Mouse (Mus musculus) 416B (cell line): ENCODE measurements around the gene Brd2.
A peak's percentile ranks its signal among the peaks of the same experiment; 100 is the strongest.

ENCODE experiments used
- DNase-seq: peaks from one replicate; pipeline ENCODE4 v3.0.0; 2011; ENCODE audit warnings: low read depth

Gene Brd2

DNA sequence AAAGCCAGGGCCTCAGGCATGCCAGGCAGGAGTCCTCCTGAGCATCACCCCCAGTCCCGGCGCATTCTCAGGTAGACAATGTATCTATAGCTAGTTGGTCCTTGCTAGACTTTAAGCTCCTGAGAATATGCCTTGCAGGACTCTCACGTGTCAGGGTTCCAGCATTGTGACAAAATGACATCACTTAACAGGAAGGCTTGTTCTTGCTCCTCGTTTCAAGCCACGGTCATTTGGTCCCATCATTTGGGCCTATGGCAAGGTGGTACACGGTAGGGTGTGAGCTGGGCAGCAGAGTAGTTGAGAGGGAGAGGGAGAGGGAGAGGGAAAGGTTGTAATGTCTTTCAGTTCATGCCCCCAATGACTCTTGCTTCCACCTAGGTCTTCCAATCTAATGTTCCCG, 9.5 kb upstream of the Brd2 start:
- DNase-seq: no peak

DNA sequence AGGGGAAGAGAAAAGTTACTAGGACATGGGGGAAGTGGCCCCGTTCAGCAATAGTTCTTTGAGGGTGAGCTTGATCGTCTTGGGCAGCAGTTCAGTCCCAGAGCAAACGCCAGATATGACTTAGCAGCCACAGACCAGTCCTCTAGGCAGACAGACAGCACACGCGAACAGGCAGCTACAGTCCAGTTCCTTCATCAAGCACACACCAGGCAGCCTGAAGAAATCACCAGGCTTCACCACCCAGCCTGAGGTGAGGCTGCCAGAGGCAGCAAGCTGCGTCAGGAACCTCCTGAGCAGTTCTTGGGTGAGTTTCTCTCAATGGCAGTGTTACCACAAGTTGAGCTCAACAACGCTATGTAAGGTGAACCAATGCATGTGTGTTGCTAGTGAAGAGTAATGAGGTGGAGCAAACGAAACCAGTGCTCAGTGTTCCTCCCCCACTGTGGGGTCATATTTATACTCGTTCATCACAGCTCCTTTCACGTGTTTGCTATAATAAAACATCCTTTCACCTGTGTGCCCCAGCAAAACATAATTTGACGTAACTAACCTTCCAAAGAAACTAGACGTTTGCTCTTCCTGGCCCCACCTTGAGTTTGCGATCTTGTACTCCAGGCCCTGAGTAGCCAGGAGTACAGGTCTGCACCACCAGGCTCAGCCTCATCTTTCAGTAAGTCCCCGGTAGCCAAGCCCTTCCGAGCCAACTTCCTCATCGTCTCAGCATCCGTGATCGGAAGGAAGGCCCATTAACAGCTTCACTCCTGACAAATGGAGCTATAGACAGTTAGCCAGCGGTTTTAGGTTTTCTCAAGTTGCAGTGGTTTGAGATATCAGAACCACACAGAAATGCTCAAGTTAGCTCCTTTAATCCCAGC, 7.9 kb upstream of the Brd2 start:
- no peak for DNase-seq

DNA sequence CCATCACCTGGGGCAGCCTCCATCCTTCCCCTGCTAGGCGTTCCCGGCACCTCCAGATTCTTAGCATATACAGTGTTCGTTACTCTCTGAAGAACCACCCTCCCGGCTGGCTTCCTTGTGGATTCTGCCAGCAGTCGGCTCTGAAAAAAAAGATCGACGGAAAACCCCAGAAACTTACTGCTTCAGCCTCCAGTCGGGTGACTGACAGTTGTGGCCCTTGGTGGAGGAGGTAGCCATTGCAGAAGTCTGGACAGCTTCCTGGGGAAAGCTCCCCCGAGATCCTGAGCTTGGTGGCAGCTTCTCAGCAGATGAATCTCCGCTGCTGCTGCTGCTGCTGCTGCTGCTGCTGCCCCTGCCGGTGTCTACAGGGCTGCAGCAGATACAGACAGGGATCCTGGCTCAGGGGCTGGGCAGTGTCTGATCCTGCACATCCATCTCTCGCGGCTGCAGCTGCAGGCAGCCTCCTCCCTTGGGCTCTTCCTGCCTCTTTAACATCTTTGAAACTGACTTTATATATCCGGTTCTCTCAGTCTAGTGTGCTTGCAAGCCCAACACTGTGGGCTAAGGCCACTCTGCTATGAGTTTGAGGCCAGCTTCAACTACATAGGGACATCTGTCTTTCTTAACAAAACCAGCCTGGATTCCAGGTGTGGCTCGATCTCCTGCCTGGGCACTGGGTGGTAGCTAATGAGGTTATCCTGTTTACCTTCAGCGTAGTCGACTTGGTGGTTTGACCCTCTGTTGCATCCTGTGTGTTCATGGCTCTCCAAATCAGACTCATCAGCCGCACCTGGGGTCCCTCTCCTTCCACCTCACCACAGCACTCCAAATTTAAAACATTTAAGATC, 6.7 kb upstream of the Brd2 start:
- DNase-seq: no peak

DNA sequence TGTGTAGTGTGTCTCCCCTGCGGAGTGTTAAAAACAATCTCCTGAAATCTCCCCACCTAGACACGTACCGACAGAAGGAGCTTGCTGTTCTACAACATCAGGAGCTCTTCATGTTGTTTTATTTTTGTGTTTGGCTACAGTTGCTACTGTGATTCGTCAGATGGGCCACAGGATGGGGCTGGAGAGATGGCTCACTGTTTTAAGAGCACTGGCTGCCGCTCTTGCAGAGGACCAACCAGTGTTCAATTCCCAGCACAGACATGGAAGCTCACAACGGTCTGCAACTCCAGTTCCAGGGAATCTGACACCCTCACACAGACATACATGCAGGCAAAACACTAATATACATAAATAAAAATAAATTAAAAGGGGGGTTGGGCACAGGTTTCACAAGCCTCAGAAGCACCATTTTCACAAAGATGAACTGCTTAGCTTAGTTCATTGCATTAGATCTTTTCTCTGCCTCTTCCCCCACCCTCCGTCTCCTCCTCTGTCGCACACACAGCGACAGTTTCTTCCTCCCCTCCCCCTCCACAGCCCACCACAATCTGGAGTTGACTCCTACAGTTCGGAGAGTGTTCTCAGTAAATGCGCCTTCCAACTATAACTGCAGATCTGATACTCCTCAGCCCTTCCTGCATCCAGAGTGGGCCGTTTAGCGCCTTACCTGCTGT, 6.0 kb upstream of the Brd2 start:
- DNase-seq: no peak

DNA sequence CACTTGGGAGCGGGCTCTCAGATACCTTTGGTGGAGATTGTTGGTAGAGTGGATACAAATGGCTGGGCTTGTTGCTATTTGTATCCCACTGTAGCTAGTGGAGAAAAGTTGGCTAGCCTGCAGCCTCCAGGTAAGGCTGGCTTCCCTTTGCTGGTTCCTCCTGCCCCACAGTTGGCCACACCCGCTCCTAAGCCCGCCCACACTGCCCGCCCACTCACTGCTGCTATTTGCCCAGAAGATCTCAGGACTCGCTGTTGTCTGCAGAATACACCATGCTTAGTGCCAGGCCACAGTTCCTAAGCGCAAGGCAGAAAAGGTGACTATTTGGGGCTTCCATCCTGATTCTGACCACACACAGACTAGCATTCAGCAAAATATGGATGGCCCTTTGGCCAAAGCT, 5.0 kb upstream of the Brd2 start:
- peak; percentile 48 for DNase-seq

DNA sequence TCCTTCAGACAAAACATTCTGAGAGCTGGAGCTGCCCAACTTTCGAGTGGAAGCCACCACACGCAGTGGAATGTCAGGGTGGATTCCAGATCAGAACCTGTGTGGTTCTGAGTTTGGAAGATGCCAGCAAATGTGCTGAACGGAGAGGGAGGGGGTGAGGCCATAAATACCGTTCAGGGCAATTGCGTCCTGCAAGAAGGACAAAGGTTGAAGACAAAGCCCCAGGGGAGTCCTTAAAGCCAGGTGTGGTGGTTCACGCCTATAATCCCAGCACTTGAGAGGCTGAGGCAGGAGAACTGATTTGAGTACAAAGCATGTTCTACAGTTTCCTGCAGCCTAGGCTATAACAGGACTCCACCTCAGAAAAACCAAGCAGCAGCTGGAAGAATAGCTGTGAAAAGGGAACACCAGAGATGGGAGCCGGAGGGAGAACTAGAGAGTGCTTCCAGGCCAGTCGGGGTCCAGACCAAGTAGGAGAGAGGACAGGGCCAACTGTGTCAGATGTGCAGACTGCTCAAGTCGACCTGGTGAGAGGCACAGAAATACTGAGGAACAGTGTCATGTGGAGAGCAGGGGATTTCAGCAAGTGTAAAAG, 4.5 kb upstream of the Brd2 start:
- DNase-seq: no peak

DNA sequence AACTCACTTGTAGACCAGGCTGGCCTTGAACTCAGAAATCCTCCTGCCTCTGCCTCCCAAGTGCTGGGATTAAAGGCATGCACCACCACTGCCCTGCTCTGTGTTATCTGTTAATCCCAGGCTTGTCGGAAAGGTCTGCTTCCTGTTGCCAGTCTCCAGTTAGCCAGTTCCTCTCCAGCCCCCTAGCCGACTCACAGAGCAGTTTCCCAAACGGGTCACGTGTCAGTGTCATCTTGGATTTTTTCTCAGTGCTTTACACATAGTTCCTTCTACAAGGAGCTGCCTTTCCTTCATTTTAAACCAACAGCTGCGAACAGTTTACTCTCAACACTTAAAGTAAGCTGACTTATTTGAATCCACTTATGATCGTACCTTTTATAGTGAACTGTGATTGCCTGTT, 2.2 kb upstream of the Brd2 start:
- peak; percentile 92 for DNase-seq

DNA sequence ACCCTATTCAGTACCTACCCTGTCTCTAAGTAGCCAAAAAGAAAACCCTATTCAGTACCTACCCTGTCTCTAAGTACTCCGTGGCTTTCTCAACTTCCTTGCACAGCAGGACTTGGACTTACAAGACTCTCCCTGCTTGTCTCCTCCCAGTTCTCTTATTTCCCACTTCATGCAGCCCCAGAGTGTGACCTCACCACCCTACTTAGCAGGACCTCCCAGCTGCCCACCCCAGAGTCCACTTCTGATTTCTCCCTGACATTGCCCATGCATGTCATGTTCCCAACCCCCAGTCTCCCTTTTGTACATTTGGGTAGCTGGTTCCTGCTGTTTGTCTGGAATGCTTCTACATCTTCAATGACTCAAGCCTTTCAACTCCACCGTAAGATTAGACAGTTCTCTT, 1.1 kb upstream of the Brd2 start:
- DNase-seq: peak; percentile 81

DNA sequence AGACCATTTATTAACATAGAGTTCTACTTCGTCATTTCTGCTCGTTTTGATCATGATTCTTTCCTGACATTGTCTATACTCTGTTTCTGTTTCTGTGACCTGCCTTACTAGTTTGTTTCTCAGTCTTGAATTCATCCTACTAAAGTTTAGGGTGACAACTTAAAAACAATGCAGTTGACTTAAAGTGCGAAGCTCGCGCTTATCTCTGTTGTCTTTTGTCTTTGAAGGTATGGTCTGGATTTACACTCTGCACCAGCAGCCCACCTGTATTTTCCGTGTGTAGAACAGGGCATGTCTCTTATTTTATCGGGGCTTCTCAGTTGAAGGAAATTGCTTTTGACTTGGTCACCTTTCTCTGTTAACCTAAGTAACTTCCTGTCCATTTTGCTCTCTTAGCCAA, 677 bp upstream of the Brd2 start:
- no peak for DNase-seq

DNA sequence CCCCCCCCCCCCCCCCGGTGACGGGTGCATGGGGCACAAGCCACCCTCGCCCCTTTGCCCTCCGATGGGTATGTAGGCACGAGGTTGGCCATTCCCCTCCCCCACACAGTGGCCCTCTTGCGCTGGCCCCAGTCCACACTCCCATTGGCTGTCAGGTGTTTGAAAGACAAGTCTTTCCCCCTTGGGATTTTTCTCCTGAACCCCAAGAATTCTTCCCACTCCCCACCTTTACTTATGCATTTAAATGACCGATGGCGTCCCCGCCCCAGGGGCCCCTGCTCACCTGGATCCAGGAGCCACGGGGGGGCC, 601 bp downstream of the Brd2 start:
- DNase-seq: peak; percentile 90

DNA sequence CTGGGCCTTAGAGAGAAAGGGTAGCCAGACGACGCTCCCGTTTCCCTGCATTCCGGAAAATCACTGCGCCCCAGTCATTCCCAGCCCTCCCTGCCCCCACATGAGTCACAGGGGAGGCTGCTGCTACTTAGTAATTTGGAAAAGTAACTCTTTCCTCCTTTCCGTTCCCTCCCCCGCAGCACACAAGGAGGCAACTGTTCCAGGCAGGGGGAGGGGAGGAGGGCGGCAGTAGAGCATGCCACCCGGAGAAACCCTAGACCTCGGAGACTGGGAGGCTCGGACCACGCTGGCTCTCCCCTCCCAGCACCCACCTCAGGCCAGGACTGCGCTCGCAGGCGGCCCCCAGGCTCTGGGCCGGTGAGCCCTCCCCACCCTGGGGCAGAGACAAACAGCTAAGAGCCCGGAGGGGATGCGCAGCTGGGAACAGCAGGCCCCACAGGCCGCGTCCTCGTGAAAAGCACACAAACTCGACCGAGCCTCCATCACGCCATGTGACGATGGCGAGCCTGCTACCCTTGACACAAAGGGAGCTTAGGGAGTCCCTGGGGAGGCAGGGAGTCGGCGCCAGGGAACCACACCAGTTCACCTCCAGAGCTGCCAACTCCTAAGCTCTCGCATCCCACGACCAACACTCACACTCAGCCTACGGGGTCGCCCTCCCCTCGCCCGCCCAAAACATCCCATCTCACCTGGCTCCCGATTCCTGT, 1.1 kb downstream of the Brd2 start:
- DNase-seq: peak; percentile 87

DNA sequence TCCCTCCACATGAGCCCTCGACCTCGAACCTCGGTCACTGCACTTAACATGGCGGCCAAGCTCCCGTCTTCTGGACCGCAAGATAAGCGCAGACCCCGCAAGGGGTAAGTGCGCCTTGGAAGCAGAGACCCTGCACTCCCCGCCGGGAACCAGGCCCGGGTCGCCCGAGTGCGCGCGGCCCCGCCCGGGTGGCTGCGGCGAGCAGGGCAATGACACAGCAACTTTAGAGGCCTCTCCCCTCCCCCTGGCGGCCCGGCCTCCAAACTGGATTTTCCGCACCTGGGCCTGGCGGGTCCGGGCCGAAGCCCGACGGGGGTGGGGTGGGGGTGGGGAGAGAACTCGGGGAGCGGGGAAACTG, 1.6 kb downstream of the Brd2 start:
- DNase-seq: peak; percentile 89

DNA sequence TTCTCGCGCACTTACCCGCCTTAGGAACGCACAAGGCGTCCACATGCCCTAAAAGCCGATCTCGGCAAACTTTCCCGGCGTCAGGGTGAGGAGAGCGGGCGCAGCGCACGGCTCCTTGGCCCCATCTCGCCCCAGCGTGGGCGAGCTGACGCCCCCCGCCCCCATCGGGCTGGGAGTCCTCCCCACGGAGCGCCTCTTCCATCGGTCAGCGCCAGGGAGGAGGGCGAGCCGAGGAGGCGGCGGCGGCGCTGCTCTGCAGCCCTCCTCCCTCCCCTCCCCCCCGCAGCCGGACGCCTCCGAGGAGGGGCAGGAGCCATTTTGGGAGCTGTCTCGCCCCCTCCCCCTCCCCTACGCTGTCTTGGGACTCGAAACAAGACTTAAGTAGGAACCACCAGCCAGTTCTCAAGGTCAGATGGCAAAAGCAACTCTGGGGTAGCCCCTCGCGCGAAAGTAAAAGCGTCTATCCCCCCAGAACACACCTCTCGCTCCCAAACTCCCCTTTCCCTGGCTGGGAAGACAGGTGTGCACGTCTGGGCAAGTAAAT, 2.2 kb downstream of the Brd2 start:
- peak; percentile 91 for DNase-seq

DNA sequence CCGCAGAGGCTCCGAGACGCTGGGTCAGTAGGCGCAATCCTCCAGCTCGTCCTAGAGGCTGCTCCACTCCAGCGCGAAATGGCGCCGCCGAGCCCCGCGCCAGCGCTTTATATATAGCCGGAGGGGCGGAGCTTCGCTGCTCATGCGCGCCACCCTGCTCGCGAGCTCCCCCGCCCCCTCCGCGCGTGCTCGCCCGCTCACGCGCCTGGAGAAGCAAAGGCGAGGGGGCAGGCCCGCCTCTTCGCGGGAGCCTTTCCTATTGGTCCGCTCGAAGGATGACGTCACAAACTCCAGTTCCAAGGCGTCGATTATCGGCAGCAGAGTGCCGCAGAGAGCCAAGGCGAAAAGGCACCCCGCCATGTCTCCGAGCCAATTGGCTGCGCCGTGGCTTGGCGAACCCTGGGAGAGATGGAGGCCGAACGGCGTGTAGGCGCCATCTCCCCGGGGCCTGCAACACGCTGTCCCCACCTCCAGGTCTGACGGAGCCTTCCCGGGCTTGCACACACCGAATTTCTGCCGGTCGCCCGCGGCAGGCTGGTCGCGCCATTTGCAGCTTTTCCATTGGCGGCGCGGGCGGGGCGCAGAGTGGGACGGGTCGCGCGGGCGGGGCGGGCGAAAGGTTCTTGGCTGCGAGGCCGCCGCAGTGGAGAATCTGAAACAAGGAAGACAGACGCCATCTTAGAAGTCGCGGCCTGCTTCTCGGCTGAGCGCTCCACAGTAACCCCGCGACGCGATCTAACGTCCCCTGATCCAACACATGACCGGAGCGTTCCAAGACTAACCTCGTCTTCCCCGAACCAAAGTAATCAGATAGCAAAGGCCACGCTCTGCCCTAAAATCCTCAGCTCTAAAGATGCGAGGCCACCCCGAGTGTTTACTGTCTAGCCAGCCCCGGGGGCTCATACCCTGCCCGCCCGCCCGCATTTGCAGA, 2.9 kb downstream of the Brd2 start, which contains the start of gene H2-DMa:
TSS of gene H2-DMa (plus strand) at position 293 of the 931 bp plus-strand sequence.
- DNase-seq: peak; percentile 99

DNA sequence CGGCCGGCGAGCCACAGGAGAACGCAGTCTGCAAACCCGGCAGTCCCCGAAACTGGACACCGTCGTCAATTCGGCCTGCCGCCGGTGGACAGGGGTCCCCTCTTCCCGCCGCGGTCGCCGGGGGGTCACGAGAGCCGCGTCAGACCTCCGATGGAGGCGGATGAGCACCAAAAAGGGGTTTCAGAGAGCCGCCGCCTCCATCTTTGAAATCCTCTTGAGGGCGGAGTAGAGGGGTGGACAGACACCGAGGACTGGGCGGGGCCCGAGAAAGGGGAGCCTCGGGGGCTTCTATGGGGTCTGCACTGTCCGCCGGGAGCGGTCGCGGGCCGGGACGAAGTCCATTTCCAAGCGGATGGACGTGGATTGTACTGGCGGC, 3.6 kb downstream of the Brd2 start:
- no peak for DNase-seq

DNA sequence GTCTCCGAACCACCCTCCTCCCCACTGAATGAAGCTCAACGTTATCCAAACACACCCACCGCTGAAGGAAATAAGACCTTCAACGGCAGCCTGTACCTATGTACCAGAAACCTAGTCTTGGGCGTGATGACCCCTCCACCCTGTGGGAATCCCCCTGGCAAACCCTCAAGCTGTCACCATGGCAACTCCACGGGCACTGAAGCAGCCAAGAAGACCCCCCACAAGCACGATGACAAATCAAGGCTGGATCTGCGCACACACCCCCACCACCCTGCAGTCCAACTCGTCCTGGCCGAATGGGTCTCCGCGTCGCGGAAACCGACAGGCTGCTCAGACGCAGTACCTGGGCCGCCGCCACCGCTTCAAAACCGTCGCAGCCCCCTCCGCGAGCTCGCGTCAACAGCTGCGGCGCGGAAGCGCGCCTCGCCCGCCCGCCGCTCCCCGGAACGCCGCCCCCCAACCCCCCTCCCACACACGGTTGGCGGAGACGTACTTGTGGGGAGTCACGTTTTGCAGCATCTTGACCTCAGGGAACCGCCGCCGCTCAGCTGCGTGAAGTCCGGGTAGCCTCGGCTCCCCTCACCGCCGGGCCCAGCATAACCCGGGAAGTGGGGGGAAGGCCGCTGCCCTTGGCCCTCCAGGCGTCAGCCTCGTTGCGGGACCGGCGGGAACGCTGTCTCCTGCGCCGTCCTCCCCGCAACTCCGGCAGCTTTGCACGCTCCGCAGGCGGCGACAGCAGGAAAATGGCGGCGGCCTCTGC, 4.1 kb downstream of the Brd2 start:
- DNase-seq: peak; percentile 41

DNA sequence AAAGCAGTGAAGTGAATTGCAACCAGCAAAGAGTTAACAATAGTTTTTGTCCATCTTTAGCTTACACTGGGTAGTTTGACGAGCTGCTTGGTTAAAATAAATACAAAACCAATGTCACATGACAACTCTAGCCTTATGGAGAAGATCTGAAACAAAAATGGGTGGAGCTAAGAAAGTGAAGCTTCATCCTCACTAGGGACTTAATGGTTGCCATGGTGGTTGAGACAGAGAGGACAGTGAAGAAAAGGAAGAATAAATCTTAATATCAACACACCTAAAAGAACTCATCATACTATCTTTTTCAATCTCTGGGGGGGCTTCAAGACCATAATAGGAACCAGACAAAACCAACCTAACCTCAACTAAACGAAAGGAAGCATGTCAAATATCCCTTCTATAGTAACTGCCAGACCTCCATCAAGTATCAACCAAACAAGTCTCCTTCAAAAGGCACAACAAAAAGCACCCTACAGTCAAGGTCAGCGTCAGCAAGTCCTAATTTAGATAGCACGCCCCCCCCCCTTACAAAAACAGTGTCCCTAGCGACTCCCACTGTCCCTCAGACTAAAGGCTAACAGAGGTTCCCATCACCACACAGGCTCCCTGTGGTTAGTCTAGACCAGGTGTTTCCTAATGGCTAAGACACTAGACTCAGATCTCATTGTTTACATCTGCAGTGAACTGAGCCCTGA, 4.9 kb downstream of the Brd2 start:
- peak; percentile 73 for DNase-seq

DNA sequence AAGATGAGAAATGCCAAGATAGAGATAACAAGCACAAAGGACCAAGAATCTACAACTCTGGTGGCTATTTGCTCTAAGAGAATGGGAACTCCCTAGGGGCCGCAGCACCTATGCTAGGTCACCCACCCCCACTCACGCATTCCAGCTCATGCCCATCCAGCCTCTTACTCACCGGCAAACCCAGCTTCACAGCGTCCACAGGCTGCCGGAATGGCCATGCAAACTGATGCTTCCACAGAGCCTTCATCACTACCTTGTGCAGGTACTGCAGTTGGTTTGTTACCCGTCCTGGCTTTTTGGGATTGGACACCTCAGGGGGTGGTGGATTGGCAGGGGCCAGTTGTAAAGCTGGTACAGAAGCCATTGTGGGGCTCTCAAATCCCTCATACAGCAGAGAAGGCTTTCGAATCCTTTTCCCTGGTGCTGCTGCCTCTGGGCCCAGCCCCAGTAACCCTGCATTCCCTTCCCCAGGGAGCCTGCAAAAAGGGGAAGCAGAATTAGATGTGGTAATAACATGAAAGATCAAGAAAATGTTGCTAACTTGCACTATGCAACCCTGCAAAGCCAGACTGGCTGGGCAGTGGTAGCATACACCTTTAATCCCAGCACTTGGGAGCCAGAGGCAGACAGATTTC, 5.6 kb downstream of the Brd2 start:
- peak; percentile 49 for DNase-seq

DNA sequence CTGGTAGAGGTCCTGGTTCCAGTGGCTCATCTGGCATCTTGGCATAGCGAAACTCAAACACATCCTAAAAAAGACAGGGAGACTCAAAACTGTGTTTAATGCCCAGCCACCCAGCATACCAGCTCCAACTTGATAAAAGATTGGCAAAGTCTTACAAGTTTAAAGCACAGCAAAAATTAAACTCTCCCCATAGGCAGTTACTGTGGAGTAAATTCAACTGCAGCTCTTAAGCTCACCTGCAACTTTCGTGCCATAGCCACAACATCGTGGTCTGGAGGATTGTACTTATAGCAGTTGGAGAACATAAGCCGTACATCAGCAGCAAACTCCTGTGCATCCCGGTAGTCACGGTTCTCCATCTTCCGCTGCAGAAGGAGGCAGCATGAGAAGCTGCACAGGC, 8.3 kb downstream of the Brd2 start:
- no peak for DNase-seq
